ENCODE assay signal across 7 mouse cellular contexts in genomic region chr3:32365546-32366245, GRCm38 (mm10). TPM values are rescaled to one million over a fixed set of nuclear protein-coding genes. Genes with fewer than 3 reads are reported as not detected.
DNase-seq lines count a peak whose midpoint lies in the region; ATAC-seq lines count a peak whose summit lies in the region.

Gene Zmat3 (minus strand): TSS chr3:32366014.

- peak within 1 kb of the TSS; percentile 90 for H3K9ac ChIP-seq in midbrain, embryonic 12.5 days (replicated peaks)

- 4% methylated on average over 39 of the region's 48 CpGs for WGBS in limb, embryonic 10.5 days
- 4% methylated on average over 40 of the region's 48 CpGs for WGBS in midbrain, embryonic 12.5 days

- H3K9me3 ChIP-seq in limb, embryonic 10.5 days (replicated peaks): no peaks in the 10 kb centered on the region
- H3K9me3 ChIP-seq in midbrain, embryonic 12.5 days: no peaks in the 10 kb centered on the region

- H3K4me1 ChIP-seq in limb, embryonic 10.5 days: peaks cover 22% of the 10 kb centered on the region
- peaks cover 23% of the 10 kb centered on the region for H3K4me1 ChIP-seq in midbrain, embryonic 12.5 days

- DNase-seq in adrenal gland, adult 8-10 months: peak; percentile 70
- DNase-seq in embryo, embryonic 9.5 days (ENCODE audit: extremely low spot score): peak; percentile 86
- peak; percentile 80 for DNase-seq in kidney, adult 11 months
- peak; percentile 87 for DNase-seq in limb, embryonic 10.5 days (ENCODE audit: low spot score)
- DNase-seq in skeletal muscle tissue, adult 2 months (ENCODE audit: low read depth, low spot score): peak; percentile 81

- no peaks in the 10 kb centered on the region for H3K36me3 ChIP-seq in limb, embryonic 10.5 days
- H3K36me3 ChIP-seq in midbrain, embryonic 12.5 days: no peaks in the 10 kb centered on the region

- H3K4me3 ChIP-seq in limb, embryonic 10.5 days: peak within 1 kb of the TSS; percentile 80
- peak within 1 kb of the TSS; percentile 91 for H3K4me3 ChIP-seq in midbrain, embryonic 12.5 days

- ATAC-seq in granulocyte monocyte progenitor cell, adult 5-6 weeks (replicated peaks; ENCODE audit: poor library complexity, severe bottlenecking): peak; percentile 79
- peak; percentile 83 for ATAC-seq in midbrain, embryonic 12.5 days (ENCODE audit: low FRiP score, low read depth)

- H3K27me3 ChIP-seq in limb, embryonic 10.5 days (ENCODE audit: low read depth, poor library complexity, severe bottlenecking): peaks cover 9% of the 10 kb centered on the region
- H3K27me3 ChIP-seq in midbrain, embryonic 12.5 days: 0 out of 2 replicates have a peak, but pooled peaks cover 3% of the 10 kb centered on the region

- H3K27ac ChIP-seq in limb, embryonic 10.5 days: peak within 1 kb of the TSS; percentile 88
- H3K27ac ChIP-seq in midbrain, embryonic 12.5 days (replicated peaks): peak within 1 kb of the TSS; percentile 92

- peak within 1 kb of the TSS; percentile 70 for H3K4me2 ChIP-seq in midbrain, embryonic 12.5 days (replicated peaks)

RNA-seq across cellular contexts. Expression of gene Zmat3, which starts in this region (rescaled TPM):
- total RNA-seq in adrenal gland, adult 8-10 months (2022): 10 to 100 TPM; 25.1 to 39.5 (median 33.3) TPM
- 0.97 and 0.98 TPM in 2 replicates for total RNA-seq in granulocyte monocyte progenitor cell, adult 5-6 weeks (2014; fragmentation: Nextera tagmentation)
- total RNA-seq in granulocyte monocyte progenitor cell, adult 5-6 weeks (2017): under 0.01 and 0.22 TPM in 2 replicates
- 4.7 and 5.4 TPM in 2 replicates for polyA plus RNA-seq in limb, embryonic 10.5 days (2016; fragmentation: Nextera tagmentation; extraction: Ambion mirVana)
- polyA plus RNA-seq in midbrain, embryonic 12.5 days (2016; fragmentation: Nextera tagmentation; extraction: Ambion mirVana): 10.1 and 10.4 TPM in 2 replicates

Comparison
In these comparisons a context has a peak if more than half of its experiments do, and no peak if none do; other contexts are left out.
1. Peak in every context shown above with its lines: DNase-seq, ATAC-seq, H3K4me3 ChIP-seq and H3K27ac ChIP-seq.
2. RNA of gene Zmat3 (total RNA-seq): 25.1 to 39.5 TPM in adrenal gland, adult 8-10 months; under 0.01 to 0.98 TPM in granulocyte monocyte progenitor cell, adult 5-6 weeks; every median in the first group is over 10 times any median in the second.
3. Peak in ATAC-seq in granulocyte monocyte progenitor cell, adult 5-6 weeks; RNA of the gene not detected or under 1 TPM.